Mouse (Mus musculus) midbrain, embryonic 15.5 days (tissue): ENCODE results near the gene Chchd10. TPM values are rescaled to one million over a fixed set of nuclear protein-coding genes. Genes with fewer than 3 reads are reported as not detected.

Source experiments
- ATAC-seq: fragments of 200-750 bp; cut with Nextera tagmentation; replicated peaks from 2 replicates; pipeline ENCODE4 v1.8.0; 2017; ENCODE audit warnings: moderate TSS enrichment
- H3K27ac ChIP-seq: fragments of 300-500 bp; sonication (generic); 2 replicates; pipeline ENCODE4 v1.5.1; 2015; ENCODE audit warnings: mild to moderate bottlenecking, inconsistent platforms
- H3K27me3 ChIP-seq: fragments of 300-500 bp; sonication (generic); replicated peaks from 2 replicates; pipeline ENCODE4 v1.6.1; 2015; ENCODE audit warnings: inconsistent platforms
- H3K36me3 ChIP-seq: fragments of 300-500 bp; sonication (generic); replicated peaks from 2 replicates; pipeline ENCODE4 v1.6.1; 2015; ENCODE audit warnings: inconsistent platforms
- H3K4me1 ChIP-seq: fragments of 300-500 bp; sonication (generic); 2 replicates; pipeline ENCODE4 v1.6.1; 2015; ENCODE audit warnings: inconsistent platforms
- H3K4me2 ChIP-seq: fragments of 300-500 bp; sonication (generic); 2 replicates; pipeline ENCODE4 v1.6.1; 2015; ENCODE audit warnings: inconsistent platforms, mild to moderate bottlenecking, moderate library complexity
- H3K4me3 ChIP-seq: fragments of 300-500 bp; sonication (generic); 2 replicates; pipeline ENCODE4 v1.5.1; 2015; ENCODE audit warnings: mild to moderate bottlenecking, inconsistent platforms
- H3K9ac ChIP-seq: fragments of 300-500 bp; sonication (generic); 2 replicates; pipeline ENCODE4 v1.6.1; 2015; ENCODE audit warnings: mild to moderate bottlenecking, inconsistent platforms
- H3K9me3 ChIP-seq: fragments of 300-500 bp; sonication (generic); 2 replicates; pipeline ENCODE4 v1.6.1; 2016; ENCODE audit warnings: inconsistent platforms
- WGBS: fragments of 180-500 bp; shearing (Covaris S2); methylation state at CpG from one replicate; pipeline ENCODE4 v1.1.7; 2015; ENCODE audit warnings: mixed read lengths; 5-methylcytosine and 5-hydroxymethylcytosine counted together
- polyA plus RNA-seq: library from polyadenylated mRNA; unstranded; fragments of >200 nt; fragmentation: Nextera tagmentation; extraction: Ambion mirVana; gene quantifications from 2 replicates; pipeline ENCODE4 v1.2.1, GENCODE M21; 2015

The Chchd10 gene
- polyA plus RNA-seq, 1 experiment from 2014 or later = 82.8 TPM

- H3K36me3 ChIP-seq = no peaks in the 10 kb centered on the region
- H3K4me3 ChIP-seq = no peak overlapping the region
- no peak overlapping the region for H3K4me2 ChIP-seq
- ATAC-seq = no peak
- H3K9ac ChIP-seq = no peak overlapping the region
- H3K27ac ChIP-seq = no peak overlapping the region
- no peaks in the 10 kb centered on the region for H3K27me3 ChIP-seq
- no peaks in the 10 kb centered on the region for H3K9me3 ChIP-seq
- H3K4me1 ChIP-seq = no peaks in the 10 kb centered on the region
- WGBS = 80% methylated on average over 5 of the region's 5 CpGs
Observed at GRCm38 (mm10) chr10:75978835-75979157, 45.9 kb downstream of the Chchd10 start.

- 92% methylated on average over 3 of the region's 3 CpGs for WGBS
- Histone ChIP-seq H3K4me2 (no peak overlapping the region), H3K36me3 (no peaks in the 10 kb centered on the region), H3K27ac (no peak overlapping the region), H3K4me3 (no peak overlapping the region), H3K27me3 (no peaks in the 10 kb centered on the region), H3K9ac (no peak overlapping the region), H3K4me1 (no peaks in the 10 kb centered on the region), H3K9me3 (no peaks in the 10 kb centered on the region)
- ATAC-seq = no peak
Observed at GRCm38 (mm10) chr10:75979432-75979831, 46.5 kb downstream of the Chchd10 start.

Other genes with a start within 250 kb of the Chchd10 start
- 36.6 and 42.2 TPM in 2 replicates for gene Cabin1, start 168.8 kb upstream of the Chchd10 start, polyA plus RNA-seq
- gene Ddt, start 159.7 kb upstream of the Chchd10 start, polyA plus RNA-seq = 64.7 and 65.8 TPM in 2 replicates
- not detected in 2 replicates for gene Gm20441, start 152.2 kb upstream of the Chchd10 start, polyA plus RNA-seq
- 0.61 and 1.6 TPM in 2 replicates for gene Gstt3, start 151.7 kb upstream of the Chchd10 start, polyA plus RNA-seq
- 14.5 and 16.9 TPM in 2 replicates for gene Gstt1, start 134.5 kb upstream of the Chchd10 start, polyA plus RNA-seq
- gene Gstt4, start 110.6 kb upstream of the Chchd10 start, polyA plus RNA-seq = not detected in 2 replicates
- 7.4 and 7.5 TPM in 2 replicates for gene Gstt2, start 95.7 kb upstream of the Chchd10 start, polyA plus RNA-seq
- 1,455 and 1,508 TPM in 2 replicates for gene Mif, start 72.9 kb upstream of the Chchd10 start, polyA plus RNA-seq
- gene Derl3, start 39.7 kb upstream of the Chchd10 start, polyA plus RNA-seq = 2.1 and 2.8 TPM in 2 replicates
- gene Smarcb1, start 11.5 kb upstream of the Chchd10 start, polyA plus RNA-seq = 300 and 303 TPM in 2 replicates
- gene Mmp11, start 3.4 kb downstream of the Chchd10 start, polyA plus RNA-seq = 18.2 and 21.6 TPM in 2 replicates
- gene Gm867, start 7.5 kb downstream of the Chchd10 start, polyA plus RNA-seq = 1.1 and 1.3 TPM in 2 replicates
- 0.77 TPM in 1 of 2 replicates, not detected in the other for gene Vpreb3, start 9.9 kb downstream of the Chchd10 start, polyA plus RNA-seq
- not detected in 2 replicates for gene Gm5134, start 21.4 kb downstream of the Chchd10 start, polyA plus RNA-seq
- 12.8 TPM in 2 replicates for gene Zfp280b, start 99.5 kb downstream of the Chchd10 start, polyA plus RNA-seq
- not detected in 2 replicates for gene Slc5a4b, start 177.8 kb downstream of the Chchd10 start, polyA plus RNA-seq
- gene Slc5a4a, start 214.3 kb downstream of the Chchd10 start, polyA plus RNA-seq = 0.15 TPM in 1 of 2 replicates, not detected in the other